Mouse (Mus musculus): ENCODE results near the gene Rmdn2.

GRCm38 (mm10) chr17:79600108-79600507, 11.6 kb upstream of the Rmdn2 start:
- no peak for TF ChIP-seq CTCF (IDR thresholded peaks at IDR 0.05; ENCODE audit: low read depth)
- TF ChIP-seq EP300 (optimal IDR thresholded peaks at IDR 0.05) = no peak

Data from stomach, postnatal 0 days (tissue).